Mouse (Mus musculus): ENCODE results near the gene Ms4a4d.
"Not testable (repeated sequence)": the region's sequence is repeated elsewhere in the genome, so short reads cannot be mapped to it uniquely, and the experiment has no call there.

Gene Ms4a4d

DNA sequence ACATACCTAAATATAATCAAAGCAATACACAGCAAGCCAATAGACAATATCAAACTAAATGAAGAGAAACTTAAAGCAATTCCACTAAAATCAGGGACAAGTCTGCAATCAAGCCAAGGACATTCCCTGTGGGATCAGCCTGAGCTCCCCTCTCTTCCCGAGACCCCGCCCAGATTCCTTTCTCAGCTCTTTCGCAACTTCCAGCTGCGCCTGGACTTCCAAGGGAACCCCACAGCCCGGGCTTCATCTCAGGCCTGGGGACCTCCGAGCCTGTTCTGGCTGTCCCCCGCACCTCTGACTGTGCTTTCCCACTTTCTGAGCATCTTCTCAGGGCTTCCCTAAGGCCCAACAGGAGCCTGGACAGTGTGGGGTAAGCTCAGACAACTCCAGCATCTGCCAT is at the start of gene Ms4a4d:
Ms4a4d (plus strand) TSS at position 209 of the 400 bp plus-strand sequence.
- no peak for DNase-seq (ENCODE audit: low spot score in 2 of 2)

DNA sequence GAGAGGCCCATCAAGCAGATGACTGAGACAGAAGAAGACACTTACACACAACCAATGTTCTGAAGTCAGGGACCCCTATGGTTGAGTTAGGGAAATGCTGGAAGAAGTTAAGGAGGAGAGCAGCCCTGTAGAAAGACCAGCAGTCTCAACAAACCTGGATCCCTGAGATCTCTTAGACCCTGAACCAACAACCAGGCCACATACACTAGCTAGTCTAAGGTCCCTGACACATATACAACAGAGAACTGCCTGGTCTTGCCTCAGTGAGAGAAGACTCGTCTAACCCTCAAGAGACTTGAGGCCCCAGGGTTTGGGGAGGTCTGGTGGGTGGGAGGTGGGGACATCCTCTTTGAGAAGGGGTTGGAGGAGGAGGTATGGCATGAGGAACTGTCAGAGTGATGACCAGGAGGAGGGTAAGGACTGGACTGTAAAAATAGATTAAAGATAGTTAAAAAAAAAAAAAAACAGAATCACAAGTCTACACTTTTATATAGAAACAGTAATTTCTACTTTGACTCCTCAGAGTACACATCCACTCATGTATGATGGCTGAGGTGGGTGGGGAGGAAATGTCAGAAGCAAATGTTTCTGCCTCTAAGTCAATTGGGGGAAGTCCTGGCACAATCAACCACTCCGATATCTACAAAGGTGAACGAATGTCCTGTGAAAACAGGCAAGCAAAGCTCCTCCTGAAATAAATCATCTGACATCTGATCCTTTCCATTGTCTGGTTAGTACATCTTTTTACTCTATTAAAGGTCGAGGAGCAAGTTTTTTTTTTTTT is 45.0 kb upstream of the Ms4a4d start:
- peak in 1 of 2 experiments; percentile 39 for DNase-seq (ENCODE audit: low spot score in 2 of 2)

DNA sequence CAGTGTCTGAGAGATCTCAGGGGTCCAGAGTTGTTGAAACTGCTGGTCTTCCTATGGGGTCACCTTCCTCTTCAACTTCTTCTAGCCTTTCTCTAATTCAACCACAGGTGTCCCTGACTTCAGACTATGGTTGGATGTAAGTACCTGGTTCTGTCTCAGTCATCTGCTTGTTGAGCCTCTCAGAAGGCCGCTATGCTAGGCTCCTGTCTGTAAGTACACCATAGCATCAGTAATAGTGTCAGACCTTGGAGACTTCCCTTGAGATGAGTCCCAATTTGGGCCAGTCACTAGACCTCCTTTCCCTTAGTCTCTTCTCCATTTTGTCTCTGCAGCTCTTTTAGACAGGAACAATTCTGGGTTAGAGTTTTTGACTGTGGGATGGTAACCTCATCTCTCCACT is 43.9 kb upstream of the Ms4a4d start:
- DNase-seq (ENCODE audit: low spot score in 2 of 2), result no peak

DNA sequence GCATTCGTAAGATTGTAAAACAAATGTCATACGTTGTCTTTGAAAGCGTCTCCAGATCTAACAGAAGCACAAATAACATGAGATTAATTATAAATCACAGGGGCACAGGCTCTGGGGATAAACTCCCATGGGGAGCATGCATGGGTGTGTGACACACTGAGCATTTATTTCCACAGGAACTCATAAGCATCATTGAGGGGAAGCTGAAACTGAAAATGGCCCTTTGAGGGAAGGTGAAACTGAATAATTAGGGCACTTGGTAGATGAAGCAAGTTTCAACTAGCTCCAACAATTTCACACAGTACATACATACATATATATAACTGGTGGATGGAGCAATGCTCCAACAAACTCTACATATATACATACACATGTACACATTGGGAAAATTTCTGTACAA is 42.1 kb upstream of the Ms4a4d start:
- no peak for DNase-seq (ENCODE audit: low spot score in 2 of 2)

DNA sequence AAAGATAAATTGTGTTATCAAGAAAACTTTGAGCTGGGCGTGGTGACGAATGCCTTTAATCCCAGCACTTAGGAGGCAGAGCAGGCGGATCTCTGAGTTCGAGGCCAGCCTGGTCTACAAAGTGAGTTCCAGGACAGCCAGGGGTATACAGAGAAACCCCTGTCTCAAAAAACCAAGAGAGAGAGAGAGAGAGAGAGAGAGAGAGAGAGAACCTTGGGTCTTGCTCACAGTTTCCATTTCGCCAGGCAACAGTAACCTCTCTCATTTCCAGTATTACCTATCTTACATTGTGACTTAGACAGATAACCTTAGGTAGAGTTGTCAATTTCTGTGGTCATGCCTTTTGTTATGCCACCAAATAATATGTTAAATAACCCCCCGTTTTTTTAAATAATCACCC is 40.2 kb upstream of the Ms4a4d start:
- no peak for DNase-seq (ENCODE audit: low spot score in 2 of 2)

DNA sequence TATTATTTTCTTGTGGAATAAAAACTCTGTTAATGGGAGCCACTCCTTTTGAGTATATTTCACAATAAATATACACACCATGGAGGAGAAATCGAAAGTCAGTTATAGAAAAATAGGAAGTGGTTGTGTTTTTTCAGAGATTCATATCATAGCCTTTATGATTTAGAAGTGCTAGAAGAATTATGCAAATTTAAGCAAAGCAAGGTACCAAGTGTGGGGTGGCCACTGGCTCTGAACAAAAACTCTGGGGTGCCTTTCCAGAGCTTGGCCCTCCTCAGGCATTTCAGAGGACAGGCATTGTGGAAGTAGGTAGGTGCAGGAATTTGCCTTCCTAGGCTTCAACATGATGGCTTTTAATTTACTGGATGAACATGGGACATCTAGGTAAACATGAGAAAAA is 39.3 kb upstream of the Ms4a4d start:
- not testable (repeated sequence) for DNase-seq (ENCODE audit: low spot score in 2 of 2)

DNA sequence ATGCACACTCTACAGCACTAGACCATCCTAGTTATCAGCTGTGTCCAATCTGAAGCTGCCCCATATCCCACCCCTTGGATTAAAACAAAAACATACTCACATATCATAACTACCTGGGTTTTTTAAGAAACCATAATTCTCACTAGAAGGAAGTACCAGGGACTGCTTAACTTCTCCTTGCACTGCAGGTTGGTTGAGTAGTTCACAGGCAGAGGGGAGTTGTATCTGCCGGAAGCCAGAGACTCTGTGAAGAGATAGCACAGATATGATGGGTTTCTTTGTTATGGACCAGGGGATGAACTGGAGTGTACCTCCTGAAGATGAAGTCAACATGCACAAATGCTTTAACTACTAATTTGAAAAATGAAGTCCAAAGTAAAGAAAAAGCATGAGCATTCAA is 35.8 kb upstream of the Ms4a4d start:
- DNase-seq (ENCODE audit: low spot score in 2 of 2), result no peak

DNA sequence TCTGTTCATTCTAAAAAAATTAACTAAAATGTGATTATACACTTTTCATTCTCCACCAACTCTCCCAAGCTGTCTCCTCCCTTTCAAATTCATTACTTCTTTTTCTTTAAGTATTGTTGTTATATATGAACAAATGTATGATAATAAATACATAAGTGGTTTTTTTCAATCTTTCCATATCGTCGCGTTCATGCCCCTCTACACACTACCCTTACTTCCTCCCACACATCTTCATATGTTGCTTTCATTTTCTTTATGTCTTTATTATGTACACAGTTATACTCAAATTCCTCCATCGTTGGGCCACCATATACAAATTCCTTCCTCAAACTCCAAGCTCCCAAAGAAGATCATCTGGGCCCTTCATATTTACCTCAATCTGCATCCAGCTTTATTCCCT is 35.3 kb upstream of the Ms4a4d start:
- no peak for DNase-seq (ENCODE audit: low spot score in 2 of 2)

DNA sequence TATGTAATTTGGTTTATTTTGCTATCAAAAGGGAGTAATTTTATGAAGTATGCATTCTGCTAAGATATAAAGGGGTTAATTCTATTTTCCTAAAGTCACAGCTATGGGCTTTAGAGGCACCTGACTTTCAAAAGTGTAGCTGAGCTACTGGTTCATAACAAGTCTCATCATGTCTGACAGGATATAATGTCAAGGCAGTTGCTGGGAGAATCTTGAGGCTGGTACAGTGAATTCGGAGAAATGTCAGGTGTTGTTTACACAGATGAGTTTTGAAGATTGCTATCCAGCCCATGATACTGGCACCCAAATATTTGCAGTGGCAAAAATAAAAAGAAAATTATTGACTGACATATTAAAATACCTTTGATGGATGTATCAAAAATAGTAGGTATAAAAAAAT is 31.7 kb upstream of the Ms4a4d start:
- DNase-seq (ENCODE audit: low spot score in 2 of 2), result no peak

DNA sequence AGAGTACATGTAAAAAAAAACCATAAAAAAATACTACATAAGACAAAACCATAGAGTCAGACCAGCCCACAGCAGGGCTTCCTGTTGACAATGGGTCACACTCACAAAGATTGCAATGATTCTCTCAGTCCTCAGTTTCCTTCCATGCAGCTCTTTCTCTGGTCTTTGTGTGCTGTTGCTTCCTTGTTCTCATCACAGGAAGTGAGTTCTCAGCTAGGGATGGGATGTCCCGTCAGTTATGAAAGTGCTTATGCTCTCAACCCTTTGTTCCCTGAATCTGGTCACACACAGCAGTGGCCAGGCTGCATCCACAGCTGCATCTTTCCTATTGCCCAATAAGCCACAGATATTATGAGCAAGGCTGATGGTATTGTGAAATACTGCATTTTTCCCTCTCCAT is 23.1 kb upstream of the Ms4a4d start:
- DNase-seq (ENCODE audit: low spot score in 2 of 2), result no peak

DNA sequence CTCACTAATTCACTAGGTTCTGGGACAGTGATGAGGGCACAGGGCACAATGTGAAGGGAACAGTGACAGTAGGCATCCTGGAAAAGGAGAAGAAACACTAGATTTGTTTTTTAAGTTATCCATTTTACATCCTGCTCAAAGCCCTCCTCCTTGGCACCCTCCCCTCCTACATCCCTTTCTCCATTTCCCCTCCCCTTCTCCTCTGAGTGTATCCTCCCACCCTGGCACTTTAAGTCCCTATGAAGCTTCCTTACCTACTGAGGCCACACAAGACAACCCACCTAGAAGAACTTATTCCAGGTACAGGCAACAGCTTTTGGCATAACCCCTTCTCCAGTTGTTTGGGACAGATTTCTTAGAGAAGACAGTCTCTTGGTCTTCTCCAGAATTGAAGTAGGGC is 20.4 kb upstream of the Ms4a4d start, which contains the start of gene Ms4a6b:
Ms4a6b (plus strand) TSS at position 267 of the 400 bp plus-strand sequence.
- no peak for DNase-seq (ENCODE audit: low spot score in 2 of 2)

DNA sequence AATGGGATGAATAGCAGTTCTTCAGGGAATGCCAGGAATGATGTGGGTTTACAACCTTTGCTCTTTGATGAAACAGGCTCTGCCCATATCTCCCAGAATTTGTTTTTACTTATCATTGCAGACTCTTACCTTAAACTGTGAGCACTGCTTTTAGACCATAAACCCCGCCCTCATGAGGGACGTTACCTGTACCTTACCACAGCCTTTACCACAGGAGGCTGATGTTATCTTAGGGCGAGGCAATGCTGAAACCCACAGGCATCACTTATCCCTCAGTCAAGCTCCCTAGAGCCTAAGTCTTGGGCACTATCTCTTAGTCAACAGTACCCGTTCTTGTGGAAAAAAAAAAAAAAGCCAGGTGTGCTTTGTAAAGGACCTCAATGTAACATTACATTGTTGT is 19.8 kb upstream of the Ms4a4d start:
- DNase-seq (ENCODE audit: low spot score in 2 of 2), result peak in 1 of 2 experiments; percentile 23

DNA sequence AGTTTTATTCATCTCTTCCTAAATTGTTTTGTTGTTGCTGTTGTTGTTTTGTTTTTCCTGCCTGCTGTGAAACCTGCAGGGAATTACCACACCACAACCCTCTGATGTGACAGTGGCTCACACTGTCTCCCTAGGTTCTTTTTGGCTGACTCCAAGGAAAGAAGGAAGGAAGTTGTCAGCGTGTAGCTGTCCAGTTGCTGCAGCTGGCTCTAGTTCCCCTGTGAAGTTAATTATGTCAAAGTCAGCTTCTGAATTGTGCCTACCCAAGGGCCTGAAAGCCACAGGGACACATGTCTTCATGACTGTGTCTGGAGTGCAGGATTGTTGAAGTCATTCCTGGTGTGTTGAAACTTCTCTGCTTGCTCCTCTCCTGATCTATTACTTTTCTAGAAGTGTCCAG is 19.2 kb upstream of the Ms4a4d start:
- DNase-seq (ENCODE audit: low spot score in 2 of 2), result not testable (repeated sequence)

DNA sequence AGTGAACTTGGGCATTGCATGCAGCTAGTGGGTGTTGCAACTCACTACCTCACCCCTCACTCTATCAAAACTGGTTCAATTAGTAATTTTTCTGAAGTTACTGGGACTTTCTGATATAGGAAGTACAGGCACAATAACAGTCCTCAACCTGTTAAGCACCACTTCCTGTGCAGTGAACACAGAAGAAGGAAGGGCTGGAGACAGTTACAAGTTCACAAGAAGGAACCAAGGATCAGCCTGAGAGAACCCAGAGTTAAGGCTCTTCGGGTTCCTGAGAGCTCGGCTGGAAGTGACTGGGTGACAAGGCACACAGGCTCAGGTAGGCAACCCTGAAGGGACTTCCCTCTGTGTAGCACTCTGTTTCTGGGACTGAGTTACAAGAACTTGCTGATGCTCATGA is 18.2 kb upstream of the Ms4a4d start:
- DNase-seq (ENCODE audit: low spot score in 2 of 2), result not testable (repeated sequence)

DNA sequence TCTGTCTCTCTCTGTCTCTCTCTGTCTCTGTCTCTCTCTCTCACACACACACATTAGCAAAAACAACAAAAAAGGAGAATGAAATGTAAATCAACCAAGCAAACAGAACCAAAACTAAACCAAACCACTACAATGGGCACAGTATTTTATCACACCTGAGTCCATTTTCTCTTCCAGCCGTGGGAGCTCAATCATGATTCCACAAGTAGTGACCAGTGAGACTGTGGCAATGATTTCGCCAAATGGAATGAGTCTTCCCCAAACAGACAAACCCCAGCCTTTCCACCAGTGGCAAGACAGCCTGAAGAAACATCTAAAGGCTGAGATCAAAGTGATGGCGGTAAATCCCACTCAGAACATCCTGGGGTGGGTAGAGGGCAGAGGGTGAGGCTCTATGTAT is 16.5 kb upstream of the Ms4a4d start:
- DNase-seq (ENCODE audit: low spot score in 2 of 2), result no peak

DNA sequence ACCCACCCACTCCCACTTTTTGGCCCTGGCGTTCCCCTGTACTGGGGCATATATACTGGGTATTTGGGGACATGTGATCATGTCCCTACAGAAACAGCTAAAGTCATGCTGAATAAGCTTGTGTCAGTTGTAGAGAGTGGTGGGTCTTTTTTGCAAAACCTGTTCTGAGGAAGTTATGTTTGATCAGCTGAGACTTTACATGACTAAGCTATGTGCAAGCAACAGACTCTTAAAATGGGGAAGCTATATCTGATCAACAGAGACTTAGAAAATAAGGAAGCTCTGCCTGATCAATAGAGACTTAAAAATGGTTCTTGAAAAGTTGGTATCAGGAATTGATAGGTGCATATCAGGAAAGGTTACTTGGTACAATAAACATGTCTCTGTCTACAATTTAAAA is 3.2 kb upstream of the Ms4a4d start:
- no peak for DNase-seq (ENCODE audit: low spot score in 2 of 2)

DNA sequence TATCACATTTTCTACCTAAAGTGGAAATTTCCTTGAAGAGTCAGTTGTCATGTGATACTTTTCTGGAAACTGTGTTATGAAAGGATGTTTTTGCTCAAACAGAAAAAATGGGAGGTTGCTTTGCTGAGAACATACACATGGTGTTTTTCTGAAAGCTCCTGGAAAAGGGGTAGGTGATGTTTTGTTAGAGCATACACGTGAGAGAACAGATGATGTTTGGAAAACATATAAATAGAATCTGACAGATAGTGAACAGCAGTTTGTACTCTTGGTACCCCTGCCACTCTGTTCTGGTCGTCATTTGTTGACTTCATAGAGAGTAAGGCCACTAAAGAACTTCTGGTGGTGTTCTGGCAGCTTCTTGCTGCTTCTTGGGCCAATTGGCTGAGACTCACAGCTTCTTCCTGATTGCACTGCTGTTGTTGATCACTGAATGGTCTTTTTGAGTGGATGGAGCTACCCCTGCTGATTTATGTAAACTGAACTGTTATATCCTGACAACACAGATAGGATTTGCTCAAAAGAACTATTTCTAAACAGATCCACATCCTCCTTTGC is 2.6 kb upstream of the Ms4a4d start:
- no peak for DNase-seq (ENCODE audit: low spot score in 2 of 2)

DNA sequence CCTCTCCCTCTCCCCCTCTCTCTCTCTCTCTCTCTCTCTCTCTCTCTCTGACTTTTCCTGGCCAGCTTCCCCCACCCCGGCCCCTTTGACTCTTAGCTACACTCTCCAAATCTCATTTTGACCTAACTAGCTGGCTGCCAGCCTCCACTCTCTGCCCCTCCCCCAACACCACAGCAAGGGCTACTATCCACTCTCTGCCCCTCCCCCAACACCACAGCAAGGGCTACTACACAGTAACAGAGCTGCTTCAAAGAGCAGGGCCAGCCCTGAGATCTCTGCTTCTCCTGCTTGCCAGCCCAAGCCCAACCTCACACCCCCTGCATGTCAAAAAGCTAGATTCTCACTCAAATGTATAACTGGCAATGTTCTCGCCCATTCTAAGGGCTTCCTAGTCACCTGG is 735 bp downstream of the Ms4a4d start:
- no peak for DNase-seq (ENCODE audit: low spot score in 2 of 2)

DNA sequence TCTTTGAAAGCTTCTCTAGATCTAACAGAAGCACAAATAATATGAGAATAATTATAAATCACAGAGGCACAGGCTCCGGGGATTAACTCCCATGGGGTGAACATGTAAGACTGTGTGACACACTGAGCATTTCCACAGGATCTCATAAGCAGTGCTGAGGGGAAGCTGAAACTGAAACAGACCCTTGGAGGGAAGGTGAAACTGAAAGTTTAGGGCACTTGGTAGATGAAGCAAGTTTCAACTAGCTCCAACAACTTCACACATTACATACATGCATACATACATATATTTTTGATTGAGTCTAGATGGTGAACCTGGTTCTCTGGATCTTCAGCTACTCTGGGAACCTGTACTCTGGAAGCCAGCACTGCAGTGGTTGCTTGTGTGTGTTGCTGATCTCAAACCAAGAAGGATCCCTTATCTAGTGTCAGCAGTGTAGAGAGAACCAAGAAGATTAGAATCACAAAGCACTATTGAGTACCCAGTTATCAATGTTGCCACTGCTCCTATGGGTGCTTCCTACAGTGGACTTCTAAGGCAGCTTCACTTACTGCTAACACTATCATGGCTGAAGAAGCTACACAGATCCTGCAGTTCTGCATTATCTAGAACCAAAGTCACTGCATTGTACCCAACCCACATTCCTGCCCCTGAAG is 3.7 kb downstream of the Ms4a4d start:
- DNase-seq (ENCODE audit: low spot score in 2 of 2), result peak in 1 of 2 experiments; percentile 15

DNA sequence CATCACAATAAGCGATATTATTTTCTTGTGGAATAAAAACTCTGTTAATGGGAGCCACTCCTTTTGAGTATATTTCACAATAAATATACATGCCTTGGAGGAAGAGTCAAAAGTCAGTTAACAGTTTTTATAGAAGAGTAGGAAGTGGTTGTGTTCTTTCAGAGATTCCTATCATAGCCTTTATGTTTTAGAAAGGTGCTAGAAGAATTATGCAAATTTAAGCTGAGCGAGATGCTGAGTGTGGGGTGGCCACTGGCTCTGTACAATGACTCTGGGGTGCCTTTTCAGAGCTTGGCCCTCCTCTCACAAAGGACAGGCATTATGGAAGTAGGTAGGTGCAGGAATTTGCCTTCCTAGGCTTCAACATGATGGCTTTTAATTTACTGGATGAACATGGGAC is 7.8 kb downstream of the Ms4a4d start:
- DNase-seq (ENCODE audit: low spot score in 2 of 2), result not testable (repeated sequence)

DNA sequence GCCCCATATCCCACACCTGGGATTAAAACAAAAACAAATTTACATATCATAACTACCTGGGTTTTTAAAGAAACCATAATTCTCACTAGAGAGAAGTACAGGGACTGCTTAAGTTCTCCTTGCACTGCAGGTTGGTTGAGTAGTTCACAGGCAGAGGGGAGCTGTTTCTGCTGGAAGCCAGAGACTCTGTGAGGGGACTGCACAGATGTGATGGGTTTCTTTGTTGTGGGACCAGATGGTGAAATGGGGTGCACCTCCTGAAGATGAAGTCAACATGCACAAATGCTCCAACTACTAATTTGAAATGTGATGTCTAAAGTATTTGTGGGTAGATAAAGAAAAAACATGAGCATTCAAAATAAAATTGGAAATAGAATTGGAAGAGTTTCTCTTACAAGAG is 11.3 kb downstream of the Ms4a4d start:
- DNase-seq (ENCODE audit: low spot score in 2 of 2), result no peak

DNA sequence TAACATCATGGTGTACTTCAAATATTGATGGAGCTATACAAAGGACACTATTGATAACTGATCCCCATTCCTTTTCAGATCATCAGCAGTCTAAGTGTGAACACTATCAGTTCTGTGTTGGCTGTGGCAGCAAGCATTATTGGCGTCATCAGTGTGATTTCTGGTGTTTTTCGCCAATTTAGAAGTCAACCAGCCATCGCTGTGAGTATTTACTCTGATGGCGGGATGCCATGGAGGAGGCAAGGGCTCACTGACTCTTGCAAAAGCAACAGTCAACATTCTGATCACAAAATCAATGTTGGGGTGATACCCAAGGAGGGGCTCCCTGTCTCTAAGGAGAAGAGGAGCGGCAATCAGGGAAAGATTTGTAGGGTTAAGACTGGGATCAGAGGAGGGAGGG is 18.1 kb downstream of the Ms4a4d start:
- no peak for DNase-seq (ENCODE audit: low spot score in 2 of 2)

DNA sequence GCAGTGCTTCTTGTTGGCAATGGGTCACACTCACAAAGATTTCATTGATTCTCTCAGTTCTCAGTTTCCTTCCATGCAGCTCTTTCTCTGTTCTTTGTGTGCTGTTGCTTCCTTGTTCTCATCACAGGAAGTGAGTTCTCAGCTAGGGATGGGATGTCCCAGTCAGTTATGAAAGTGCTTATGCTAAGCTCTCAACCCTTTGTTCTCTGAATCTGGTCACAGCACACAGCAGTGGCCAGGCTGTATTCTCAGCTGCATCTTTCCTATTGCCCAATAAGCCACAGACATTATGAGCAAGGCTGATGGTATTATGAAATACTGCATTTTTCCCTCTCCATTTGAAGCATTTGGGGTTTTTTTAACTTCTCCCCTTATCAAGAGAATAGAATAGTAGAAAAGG is 23.0 kb downstream of the Ms4a4d start:
- not testable (repeated sequence) for DNase-seq (ENCODE audit: low spot score in 2 of 2)
